Mouse (Mus musculus): ENCODE results near the gene Hnrnpdl. TPM values are rescaled to one million over a fixed set of nuclear protein-coding genes. Genes with fewer than 3 reads are reported as not detected.

Gene Hnrnpdl
- total and polyA plus RNA-seq, 2 experiments, result 28.9 to 51.4 TPM

- Histone ChIP-seq H3K27me3 (ENCODE audit: control insufficient read depth, insufficient read depth, low read length) (no peaks in the 10 kb centered on the region), H3K79me2 (ENCODE audit: control insufficient read depth, insufficient read depth, low read length) (peaks cover 5% of the 10 kb centered on the region; the same call in 1 of the 2 replicates), H3K27ac (replicated peaks; ENCODE audit: insufficient read depth, low read depth, low read length) (no peak overlapping the region), H3K4me1 (ENCODE audit: control insufficient read depth, insufficient read depth, low read length) (peaks cover 3% of the 10 kb centered on the region; the same call in 1 of the 2 replicates), H3K4me3 (ENCODE audit: insufficient read depth, low read depth, low read length) (no peak overlapping the region), H3K36me3 (ENCODE audit: control insufficient read depth, insufficient read depth, low read length) (peaks cover 33% of the 10 kb centered on the region), H3K9ac (ENCODE audit: low read depth, low read length) (no peak overlapping the region)
- 75% methylated on average over 3 of the region's 3 CpGs for WGBS
- TF ChIP-seq CTCF (IDR thresholded peaks at IDR 0.05; ENCODE audit: low read depth, low read length) (no peak), POLR2A (IDR thresholded peaks at IDR 0.05; ENCODE audit: extremely low read depth, insufficient read depth, low read length) (no peak)
- no peak for DNase-seq (ENCODE audit: extremely low read depth, low read depth, low spot score)
Observed at GRCm38 (mm10) chr5:100032646-100033045, 6.8 kb downstream of the Hnrnpdl start.

GRCm38 (mm10) chr5:100032107-100032506 lies 7.4 kb downstream of the Hnrnpdl start:
- no peak overlapping the region for H3K4me3 ChIP-seq (ENCODE audit: insufficient read depth, low read depth, low read length)
- H3K79me2 ChIP-seq (ENCODE audit: control insufficient read depth, insufficient read depth, low read length), result peaks cover 3% of the 10 kb centered on the region; the same call in 1 of the 2 replicates
- H3K36me3 ChIP-seq (ENCODE audit: control insufficient read depth, insufficient read depth, low read length), result peaks cover 28% of the 10 kb centered on the region
- H3K27me3 ChIP-seq (ENCODE audit: control insufficient read depth, insufficient read depth, low read length), result no peaks in the 10 kb centered on the region
- H3K9ac ChIP-seq (ENCODE audit: low read depth, low read length), result no peak overlapping the region
- no peak for DNase-seq (ENCODE audit: extremely low read depth, low read depth, low spot score)
- WGBS, result 98% methylated on average over 2 of the region's 2 CpGs
- no peak overlapping the region for H3K27ac ChIP-seq (replicated peaks; ENCODE audit: insufficient read depth, low read depth, low read length)
- TF ChIP-seq POLR2A (IDR thresholded peaks at IDR 0.05; ENCODE audit: extremely low read depth, insufficient read depth, low read length) (no peak), CTCF (IDR thresholded peaks at IDR 0.05; ENCODE audit: low read depth, low read length) (no peak)
- peaks cover 3% of the 10 kb centered on the region; the same call in 1 of the 2 replicates for H3K4me1 ChIP-seq (ENCODE audit: control insufficient read depth, insufficient read depth, low read length)

- Histone ChIP-seq H3K27ac (replicated peaks; ENCODE audit: insufficient read depth, low read depth, low read length) (no peak overlapping the region), H3K27me3 (ENCODE audit: control insufficient read depth, insufficient read depth, low read length) (no peaks in the 10 kb centered on the region), H3K4me1 (ENCODE audit: control insufficient read depth, insufficient read depth, low read length) (no peaks in the 10 kb centered on the region), H3K4me3 (ENCODE audit: insufficient read depth, low read depth, low read length) (no peak overlapping the region), H3K9ac (ENCODE audit: low read depth, low read length) (no peak overlapping the region), H3K36me3 (ENCODE audit: control insufficient read depth, insufficient read depth, low read length) (peaks cover 22% of the 10 kb centered on the region), H3K79me2 (ENCODE audit: control insufficient read depth, insufficient read depth, low read length) (no peaks in the 10 kb centered on the region)
- DNase-seq (ENCODE audit: extremely low read depth, low read depth, low spot score), result no peak
- TF ChIP-seq POLR2A (IDR thresholded peaks at IDR 0.05; ENCODE audit: extremely low read depth, insufficient read depth, low read length), result no peak
- TF ChIP-seq CTCF (IDR thresholded peaks at IDR 0.05; ENCODE audit: low read depth, low read length), result no peak
- WGBS, result 55% methylated on average over 6 of the region's 6 CpGs
Observed at GRCm38 (mm10) chr5:100030069-100030468, 9.4 kb downstream of the Hnrnpdl start.

GRCm38 (mm10) chr5:100024868-100025267 lies 14.6 kb downstream of the Hnrnpdl start:
- Histone ChIP-seq H3K4me3 (ENCODE audit: insufficient read depth, low read depth, low read length) (no peak overlapping the region), H3K4me1 (ENCODE audit: control insufficient read depth, insufficient read depth, low read length) (no peaks in the 10 kb centered on the region), H3K36me3 (ENCODE audit: control insufficient read depth, insufficient read depth, low read length) (no peaks in the 10 kb centered on the region), H3K9ac (ENCODE audit: low read depth, low read length) (no peak overlapping the region), H3K27ac (replicated peaks; ENCODE audit: insufficient read depth, low read depth, low read length) (no peak overlapping the region), H3K27me3 (ENCODE audit: control insufficient read depth, insufficient read depth, low read length) (no peaks in the 10 kb centered on the region), H3K79me2 (ENCODE audit: control insufficient read depth, insufficient read depth, low read length) (no peaks in the 10 kb centered on the region)
- TF ChIP-seq CTCF (IDR thresholded peaks at IDR 0.05; ENCODE audit: low read depth, low read length), result no peak
- TF ChIP-seq POLR2A (IDR thresholded peaks at IDR 0.05; ENCODE audit: extremely low read depth, insufficient read depth, low read length), result no peak
- WGBS, result 81% methylated on average over 1 of the region's 1 CpGs
- no peak for DNase-seq (ENCODE audit: extremely low read depth, low read depth, low spot score)

- Histone ChIP-seq H3K9ac (ENCODE audit: low read depth, low read length) (no peak overlapping the region), H3K27me3 (ENCODE audit: control insufficient read depth, insufficient read depth, low read length) (no peaks in the 10 kb centered on the region), H3K27ac (replicated peaks; ENCODE audit: insufficient read depth, low read depth, low read length) (no peak overlapping the region), H3K79me2 (ENCODE audit: control insufficient read depth, insufficient read depth, low read length) (no peaks in the 10 kb centered on the region), H3K4me3 (ENCODE audit: insufficient read depth, low read depth, low read length) (no peak overlapping the region), H3K36me3 (ENCODE audit: control insufficient read depth, insufficient read depth, low read length) (no peaks in the 10 kb centered on the region), H3K4me1 (ENCODE audit: control insufficient read depth, insufficient read depth, low read length) (no peaks in the 10 kb centered on the region)
- no peak for DNase-seq (ENCODE audit: extremely low read depth, low read depth, low spot score)
- TF ChIP-seq POLR2A (IDR thresholded peaks at IDR 0.05; ENCODE audit: extremely low read depth, insufficient read depth, low read length) (no peak), CTCF (IDR thresholded peaks at IDR 0.05; ENCODE audit: low read depth, low read length) (no peak)
- WGBS, result 86% methylated on average over 5 of the region's 5 CpGs
Observed at GRCm38 (mm10) chr5:100024403-100024802, 15.1 kb downstream of the Hnrnpdl start.

GRCm38 (mm10) chr5:100020089-100020488 lies 19.4 kb downstream of the Hnrnpdl start:
- no peak for DNase-seq (ENCODE audit: extremely low read depth, low read depth, low spot score)
- H3K79me2 ChIP-seq (ENCODE audit: control insufficient read depth, insufficient read depth, low read length), result no peaks in the 10 kb centered on the region
- no peak overlapping the region for H3K4me3 ChIP-seq (ENCODE audit: insufficient read depth, low read depth, low read length)
- H3K36me3 ChIP-seq (ENCODE audit: control insufficient read depth, insufficient read depth, low read length), result no peaks in the 10 kb centered on the region
- H3K27me3 ChIP-seq (ENCODE audit: control insufficient read depth, insufficient read depth, low read length), result no peaks in the 10 kb centered on the region
- H3K9ac ChIP-seq (ENCODE audit: low read depth, low read length), result no peak overlapping the region
- H3K4me1 ChIP-seq (ENCODE audit: control insufficient read depth, insufficient read depth, low read length), result no peaks in the 10 kb centered on the region
- TF ChIP-seq POLR2A (IDR thresholded peaks at IDR 0.05; ENCODE audit: extremely low read depth, insufficient read depth, low read length), result no peak
- TF ChIP-seq CTCF (IDR thresholded peaks at IDR 0.05; ENCODE audit: low read depth, low read length), result no peak
- no peak overlapping the region for H3K27ac ChIP-seq (replicated peaks; ENCODE audit: insufficient read depth, low read depth, low read length)
